Mouse (Mus musculus) liver, embryonic 11.5 days (tissue): ENCODE data around the gene Celf5. TPM values are rescaled to one million over a fixed set of nuclear protein-coding genes. Genes with fewer than 3 reads are reported as not detected.

Source experiments
- ATAC-seq: fragments of 200-750 bp; cut with Nextera tagmentation; replicated peaks from 2 replicates; pipeline ENCODE4 v1.8.0; 2017; ENCODE audit warnings: moderate number of reproducible peaks, mild to moderate bottlenecking, moderate TSS enrichment, moderate library complexity; ENCODE audit not compliant: low FRiP score
- DNase-seq: peaks from one replicate; pipeline ENCODE4 v3.0.0-alpha.2; 2017; ENCODE audit warnings: low spot score
- H3K27ac ChIP-seq: fragments of 300-500 bp; sonication (generic); 2 replicates; pipeline ENCODE4 v1.5.1; 2014; ENCODE audit warnings: mild to moderate bottlenecking, low read depth, low read length, control low read depth
- H3K27me3 ChIP-seq: fragments of 300-500 bp; sonication (generic); replicated peaks from 2 replicates; pipeline ENCODE4 v1.6.1; 2014; ENCODE audit warnings: low read length, mixed read lengths; ENCODE audit not compliant: control insufficient read depth, insufficient read depth
- H3K36me3 ChIP-seq: fragments of 300-500 bp; sonication (generic); 2 replicates; pipeline ENCODE4 v1.6.1; 2014; ENCODE audit warnings: mild to moderate bottlenecking, low read length, moderate library complexity, mixed read lengths; ENCODE audit not compliant: control insufficient read depth, insufficient read depth
- H3K4me1 ChIP-seq: fragments of 300-500 bp; sonication (generic); replicated peaks from 2 replicates; pipeline ENCODE4 v1.6.1; 2014; ENCODE audit warnings: low read length, mixed read lengths; ENCODE audit not compliant: control insufficient read depth, insufficient read depth
- H3K4me2 ChIP-seq: fragments of 300-500 bp; sonication (generic); 2 replicates; pipeline ENCODE4 v1.6.1; 2014; ENCODE audit warnings: mild to moderate bottlenecking, control low read depth, moderate library complexity
- H3K4me3 ChIP-seq: fragments of 300-500 bp; sonication (generic); 2 replicates; pipeline ENCODE4 v1.5.1; 2014; ENCODE audit warnings: low read depth, low read length, control low read depth
- H3K9ac ChIP-seq: fragments of 300-500 bp; sonication (generic); 2 replicates; pipeline ENCODE4 v1.6.1; 2014; ENCODE audit warnings: low read depth, low read length, control low read depth
- H3K9me3 ChIP-seq: fragments of 300-500 bp; sonication (generic); 2 replicates; pipeline ENCODE4 v1.6.1; 2016; ENCODE audit warnings: low read length, inconsistent platforms, mixed read lengths; ENCODE audit not compliant: control insufficient read depth
- WGBS: fragments of 180-500 bp; shearing (Covaris S2); extraction: QIAGEN DNeasy Blood & Tissue Kit; methylation state at CpG from one replicate; pipeline ENCODE4 v1.1.7; 2014; 5-methylcytosine and 5-hydroxymethylcytosine counted together
- polyA plus RNA-seq: library from polyadenylated mRNA; unstranded; fragments of >200 nt; fragmentation: Nextera tagmentation; extraction: Ambion mirVana; gene quantifications from 2 replicates; pipeline ENCODE4 v1.2.1, GENCODE M21; 2014

The Celf5 gene
- polyA plus RNA-seq, 1 experiment from 2014 or later: not detected

GRCm38 (mm10) chr10:81463531-81463930, 19.0 kb downstream of the Celf5 start:
- Histone ChIP-seq H3K36me3 (no peaks in the 10 kb centered on the region), H3K27ac (no peak overlapping the region), H3K4me1 (peaks cover 14% of the 10 kb centered on the region), H3K27me3 (peaks cover 96% of the 10 kb centered on the region), H3K4me3 (no peak overlapping the region; the same call in 1 of the 2 replicates), H3K4me2 (peak overlapping the region; percentile 72), H3K9ac (no peak overlapping the region), H3K9me3 (no peaks in the 10 kb centered on the region)
- no peak for ATAC-seq
- no peak for DNase-seq
- 47% methylated on average over 4 of the region's 4 CpGs for WGBS

DNA sequence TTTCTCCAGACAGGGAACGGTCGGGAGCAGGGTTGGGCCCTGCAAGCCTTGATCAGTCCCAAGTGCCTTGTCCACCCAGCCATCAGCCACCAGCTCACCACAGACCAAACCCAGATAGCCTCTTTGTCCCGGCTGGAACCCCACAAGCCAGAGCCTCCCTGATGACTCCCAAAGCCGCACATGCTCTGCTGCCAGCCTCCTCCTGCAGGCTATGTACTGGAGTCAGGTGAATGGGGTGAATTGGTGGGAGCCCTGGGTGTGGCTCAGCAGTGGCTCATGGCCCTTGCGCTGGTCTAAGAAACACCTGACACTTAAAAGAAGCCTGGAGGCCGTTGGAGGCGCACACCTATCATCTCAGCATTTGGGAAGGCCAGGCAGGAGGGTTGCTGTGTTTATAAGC, 19.6 kb downstream of the Celf5 start:
- Histone ChIP-seq H3K36me3 (no peaks in the 10 kb centered on the region), H3K4me3 (no peak overlapping the region), H3K4me2 (no peak overlapping the region; the same call in 1 of the 2 replicates), H3K9me3 (no peaks in the 10 kb centered on the region), H3K4me1 (peaks cover 14% of the 10 kb centered on the region), H3K9ac (no peak overlapping the region), H3K27me3 (peaks cover 96% of the 10 kb centered on the region), H3K27ac (no peak overlapping the region)
- no peak for DNase-seq
- ATAC-seq: no peak
- WGBS: 75% methylated on average over 7 of the region's 7 CpGs

DNA sequence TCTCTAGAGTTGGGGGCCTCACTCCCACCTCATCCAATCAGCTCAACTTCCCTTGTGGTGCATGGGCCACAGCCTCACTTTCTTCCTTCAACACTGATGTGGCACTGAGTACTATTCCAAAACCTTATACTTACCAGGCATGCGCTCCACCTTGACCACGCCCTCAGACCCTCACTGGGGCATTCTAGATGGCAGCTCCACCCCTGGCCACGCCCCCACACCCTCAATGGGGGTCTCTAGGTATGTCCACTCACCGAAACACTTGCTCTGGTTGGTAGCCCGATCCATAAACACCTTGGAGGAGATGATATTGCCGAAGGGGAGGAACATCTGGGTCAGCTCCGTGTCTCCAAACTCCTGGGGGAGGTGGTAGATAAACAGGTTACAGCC, 20.1 kb downstream of the Celf5 start:
- no peak overlapping the region for H3K27ac ChIP-seq
- peaks cover 14% of the 10 kb centered on the region for H3K4me1 ChIP-seq
- H3K4me2 ChIP-seq: no peak overlapping the region; the same call in 1 of the 2 replicates
- no peak overlapping the region for H3K4me3 ChIP-seq
- no peak overlapping the region for H3K9ac ChIP-seq
- H3K9me3 ChIP-seq: no peaks in the 10 kb centered on the region
- 30% methylated on average over 7 of the region's 7 CpGs for WGBS
- peaks cover 96% of the 10 kb centered on the region for H3K27me3 ChIP-seq
- no peaks in the 10 kb centered on the region for H3K36me3 ChIP-seq
- ATAC-seq (no peak), DNase-seq (no peak)

DNA sequence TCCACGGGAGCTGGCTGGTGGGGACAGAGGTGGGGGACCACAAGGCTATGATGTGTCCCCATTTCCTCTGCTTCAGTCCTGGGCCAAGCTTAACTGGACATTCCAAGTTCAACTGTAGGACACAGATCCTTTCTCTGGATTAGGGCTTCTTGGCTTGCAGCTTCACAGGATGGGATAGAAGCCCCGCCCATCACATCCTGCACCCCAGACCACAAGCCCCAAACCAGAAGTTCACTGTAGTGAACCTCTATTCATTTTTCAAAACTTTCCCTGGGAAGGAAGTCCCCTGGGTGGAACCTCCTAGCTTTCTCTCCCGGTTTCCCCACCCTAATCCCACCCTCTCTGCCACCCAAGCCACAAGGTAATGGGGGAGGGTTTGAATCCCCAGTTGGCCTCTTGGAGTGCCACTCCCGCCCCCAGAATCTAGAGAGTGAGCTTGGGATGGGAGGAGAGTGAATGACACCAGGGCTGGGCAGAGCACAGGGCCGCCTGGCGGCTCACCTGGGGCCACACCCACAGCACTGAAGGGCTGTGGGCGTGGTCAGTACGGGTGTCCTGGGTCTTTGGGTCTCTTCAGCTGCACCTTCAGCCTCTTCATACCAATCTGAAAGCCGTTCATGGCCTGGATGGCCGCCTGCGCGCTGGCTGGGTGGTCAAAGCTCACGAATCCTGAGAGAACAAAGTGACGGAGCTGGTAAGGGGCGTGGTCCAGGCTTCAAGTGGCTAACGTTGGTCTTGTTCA, 20.7 kb downstream of the Celf5 start:
- 5% methylated on average over 16 of the region's 16 CpGs for WGBS
- Histone ChIP-seq H3K9ac (no peak overlapping the region), H3K4me3 (peak overlapping the region; percentile 15; the same call in 1 of the 2 replicates), H3K27me3 (peaks cover 96% of the 10 kb centered on the region), H3K4me2 (peak overlapping the region; percentile 31; the same call in 1 of the 2 replicates), H3K27ac (no peak overlapping the region), H3K9me3 (no peaks in the 10 kb centered on the region), H3K4me1 (peaks cover 14% of the 10 kb centered on the region), H3K36me3 (no peaks in the 10 kb centered on the region)
- no peak for ATAC-seq
- no peak for DNase-seq

DNA sequence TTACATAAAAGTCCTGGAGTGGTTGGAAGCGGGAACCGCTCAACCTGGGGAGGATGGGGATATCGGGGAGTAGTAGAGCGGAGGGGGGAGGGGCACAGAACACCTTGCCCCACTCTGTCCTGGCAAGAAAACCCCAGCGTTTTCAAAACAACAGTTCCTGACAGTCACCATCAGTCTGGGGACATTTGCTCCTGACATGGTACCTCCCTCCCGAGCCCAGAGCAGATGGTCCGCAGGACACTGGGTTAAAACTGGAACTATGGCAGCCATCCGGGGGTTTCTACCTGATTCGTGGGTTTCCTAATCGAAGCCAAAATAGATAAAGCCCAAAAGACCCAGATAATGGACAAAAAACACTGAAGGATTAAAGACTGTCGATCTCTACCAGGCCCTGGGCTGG, 21.6 kb downstream of the Celf5 start:
- Histone ChIP-seq H3K9me3 (no peaks in the 10 kb centered on the region), H3K36me3 (no peaks in the 10 kb centered on the region), H3K4me3 (no peak overlapping the region), H3K4me2 (no peak overlapping the region), H3K4me1 (peaks cover 14% of the 10 kb centered on the region), H3K27ac (no peak overlapping the region), H3K9ac (no peak overlapping the region), H3K27me3 (peaks cover 96% of the 10 kb centered on the region)
- DNase-seq (no peak), ATAC-seq (no peak)
- WGBS: 34% methylated on average over 11 of the region's 11 CpGs

DNA sequence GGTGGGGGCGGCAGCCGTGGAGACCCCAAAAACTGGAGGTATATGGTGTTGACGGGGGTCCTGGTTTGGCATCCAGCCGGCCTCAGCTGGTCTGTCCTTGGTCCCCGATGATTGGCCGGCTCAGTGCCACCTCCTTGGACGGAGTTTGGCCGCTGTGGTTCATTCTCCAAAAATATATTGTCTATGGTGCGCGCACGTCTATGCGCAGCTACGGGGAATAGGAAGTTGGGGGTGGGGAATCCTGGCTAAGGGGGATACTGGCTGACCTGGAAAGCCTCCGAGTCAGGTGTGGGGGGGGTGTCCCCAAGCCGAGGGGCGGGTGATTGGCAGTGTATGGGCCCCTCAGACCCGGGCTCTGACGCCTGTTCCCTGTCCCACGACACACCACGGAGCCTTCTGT, 22.0 kb downstream of the Celf5 start:
- Histone ChIP-seq H3K4me3 (no peak overlapping the region), H3K4me2 (no peak overlapping the region)
- no peak for ATAC-seq

GRCm38 (mm10) chr10:81459399-81459798, 23.1 kb downstream of the Celf5 start:
- H3K4me3 ChIP-seq: no peak overlapping the region
- DNase-seq: no peak
- 65% methylated on average over 21 of the region's 21 CpGs for WGBS
- H3K27ac ChIP-seq: no peak overlapping the region
- no peak for ATAC-seq
- no peak overlapping the region for H3K9ac ChIP-seq
- no peaks in the 10 kb centered on the region for H3K36me3 ChIP-seq
- H3K9me3 ChIP-seq: no peaks in the 10 kb centered on the region
- peaks cover 97% of the 10 kb centered on the region for H3K27me3 ChIP-seq
- H3K4me2 ChIP-seq: no peak overlapping the region
- peaks cover 8% of the 10 kb centered on the region for H3K4me1 ChIP-seq

More for the DNA sequence above, 22.0 kb downstream of the Celf5 start:
- Histone ChIP-seq H3K27me3 (peaks cover 96% of the 10 kb centered on the region), H3K9ac (no peak overlapping the region), H3K36me3 (no peaks in the 10 kb centered on the region), H3K4me1 (peaks cover 14% of the 10 kb centered on the region), H3K27ac (no peak overlapping the region), H3K9me3 (no peaks in the 10 kb centered on the region)
- DNase-seq: no peak
- WGBS: 20% methylated on average over 20 of the region's 20 CpGs

DNA sequence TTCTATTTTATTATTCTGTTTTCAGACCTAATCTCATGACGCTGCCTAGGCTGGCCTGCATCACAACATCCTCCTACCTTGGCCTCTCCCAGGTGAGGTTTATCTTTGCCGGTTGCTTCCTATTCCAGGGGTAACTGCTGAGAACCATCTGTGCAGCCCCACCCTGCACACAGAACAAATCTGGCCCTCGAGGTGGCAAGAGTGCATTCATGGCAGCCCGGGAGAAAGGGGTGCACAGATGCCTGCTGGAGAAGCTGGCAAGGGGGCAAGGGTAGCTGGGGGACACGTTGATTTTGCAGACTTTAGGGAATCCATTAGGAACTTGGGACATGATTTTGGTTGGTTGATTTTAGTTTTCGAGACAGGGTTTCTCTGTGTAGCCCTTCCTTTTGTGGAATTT, 24.2 kb downstream of the Celf5 start:
- Histone ChIP-seq H3K4me3 (no peak overlapping the region), H3K9ac (no peak overlapping the region), H3K4me2 (no peak overlapping the region), H3K9me3 (no peaks in the 10 kb centered on the region), H3K36me3 (no peaks in the 10 kb centered on the region), H3K27me3 (peaks cover 97% of the 10 kb centered on the region), H3K4me1 (peaks cover 3% of the 10 kb centered on the region), H3K27ac (no peak overlapping the region)
- DNase-seq (no peak), ATAC-seq (no peak)
- 75% methylated on average over 6 of the region's 6 CpGs for WGBS

GRCm38 (mm10) chr10:81457624-81458023, 24.9 kb downstream of the Celf5 start:
- H3K27ac ChIP-seq: no peak overlapping the region
- no peak for ATAC-seq
- 76% methylated on average over 8 of the region's 8 CpGs for WGBS

More at GRCm38 (mm10) chr10:81457624-81458023, 24.9 kb downstream of the Celf5 start:
- no peak overlapping the region for H3K4me2 ChIP-seq
- no peaks in the 10 kb centered on the region for H3K9me3 ChIP-seq
- no peak overlapping the region for H3K4me3 ChIP-seq
- peaks cover 97% of the 10 kb centered on the region for H3K27me3 ChIP-seq
- no peak overlapping the region for H3K9ac ChIP-seq
- H3K4me1 ChIP-seq: peaks cover 3% of the 10 kb centered on the region
- no peak for DNase-seq
- no peaks in the 10 kb centered on the region for H3K36me3 ChIP-seq
